Mouse (Mus musculus): ENCODE measurements around the gene Ube2v1. TPM values are rescaled to one million over a fixed set of nuclear protein-coding genes. Genes with fewer than 3 reads are reported as not detected.

Ube2v1 gene
- polyA plus RNA-seq, 1 experiment from 2014 or later = 122 TPM

- Histone ChIP-seq H3K4me2 (ENCODE audit: low read depth, low read length) (peak overlapping the region; percentile 75), H3K9me3 (ENCODE audit: low read length) (no peaks in the 10 kb centered on the region), H3K27ac (ENCODE audit: low read depth) (peak overlapping the region; percentile 97), H3K4me3 (ENCODE audit: low read depth, low read length) (peak overlapping the region; percentile 91), H3K36me3 (replicated peaks; ENCODE audit: insufficient read depth, low read length) (peaks cover 27% of the 10 kb centered on the region), H3K4me1 (ENCODE audit: insufficient read depth) (peaks cover 76% of the 10 kb centered on the region), H3K27me3 (ENCODE audit: insufficient read depth, low read length) (no peaks in the 10 kb centered on the region), H3K9ac (replicated peaks) (peak overlapping the region; percentile 97)
- WGBS (ENCODE audit: insufficient replicate concordance) = 63% methylated on average over 11 of the region's 11 CpGs
- TF ChIP-seq EP300 (IDR thresholded peaks at IDR 0.05; ENCODE audit: low read depth) (no peak), CTCF (IDR thresholded peaks at IDR 0.05; ENCODE audit: low read depth) (no peak)
- no peak for DNase-seq
- no peak for ATAC-seq
These were observed 2.2 kb downstream of the Ube2v1 start for GRCm38 (mm10) chr2:167629665-167630209.

DNA sequence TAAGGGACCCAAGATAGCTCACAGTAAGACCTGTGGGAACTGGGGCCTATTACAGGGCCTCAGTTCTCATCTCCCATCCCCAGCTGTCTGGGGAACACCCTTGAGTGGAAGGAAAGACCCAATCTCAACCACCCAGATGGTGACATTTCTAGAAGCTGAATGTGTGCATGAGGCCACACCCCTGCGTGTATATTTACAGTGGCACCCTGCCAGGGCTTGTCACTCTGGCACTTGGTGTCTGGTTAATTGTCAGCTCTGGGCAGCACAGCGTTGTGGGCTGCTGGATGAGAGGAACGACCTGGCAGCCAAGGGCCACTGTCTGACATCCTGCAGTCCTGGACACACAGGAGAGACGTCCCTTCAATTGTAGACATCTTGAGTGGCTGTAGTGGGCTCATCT, 3.0 kb downstream of the Ube2v1 start:
- DNase-seq = peak; percentile 95
- H3K9me3 ChIP-seq (ENCODE audit: low read length) = no peaks in the 10 kb centered on the region
- peak; percentile 80 for ATAC-seq
- H3K9ac ChIP-seq (replicated peaks) = peak overlapping the region; percentile 97
- 24% methylated on average over 4 of the region's 4 CpGs for WGBS (ENCODE audit: insufficient replicate concordance)
- peak overlapping the region; percentile 91 for H3K4me3 ChIP-seq (ENCODE audit: low read depth, low read length)
- H3K4me2 ChIP-seq (ENCODE audit: low read depth, low read length) = peak overlapping the region; percentile 75
- no peaks in the 10 kb centered on the region for H3K27me3 ChIP-seq (ENCODE audit: insufficient read depth, low read length)
- peak overlapping the region; percentile 97 for H3K27ac ChIP-seq (ENCODE audit: low read depth)
- H3K36me3 ChIP-seq (replicated peaks; ENCODE audit: insufficient read depth, low read length) = peaks cover 27% of the 10 kb centered on the region
- H3K4me1 ChIP-seq (ENCODE audit: insufficient read depth) = peaks cover 73% of the 10 kb centered on the region
- no peak for TF ChIP-seq CTCF (IDR thresholded peaks at IDR 0.05; ENCODE audit: low read depth)
- peak; percentile 98 for TF ChIP-seq EP300 (IDR thresholded peaks at IDR 0.05; ENCODE audit: low read depth)

GRCm38 (mm10) chr2:167627019-167627418, 4.9 kb downstream of the Ube2v1 start:
- TF ChIP-seq CTCF (IDR thresholded peaks at IDR 0.05; ENCODE audit: low read depth) (no peak), EP300 (IDR thresholded peaks at IDR 0.05; ENCODE audit: low read depth) (no peak)
- Histone ChIP-seq H3K36me3 (replicated peaks; ENCODE audit: insufficient read depth, low read length) (peaks cover 33% of the 10 kb centered on the region), H3K4me2 (ENCODE audit: low read depth, low read length) (peak overlapping the region; percentile 75), H3K27ac (ENCODE audit: low read depth) (peak overlapping the region; percentile 97; the same call in 1 of the 2 replicates), H3K4me3 (ENCODE audit: low read depth, low read length) (peak overlapping the region; percentile 12; the same call in 1 of the 2 replicates), H3K4me1 (ENCODE audit: insufficient read depth) (peaks cover 68% of the 10 kb centered on the region), H3K27me3 (ENCODE audit: insufficient read depth, low read length) (no peaks in the 10 kb centered on the region), H3K9ac (replicated peaks) (peak overlapping the region; percentile 66), H3K9me3 (ENCODE audit: low read length) (no peaks in the 10 kb centered on the region)
- ATAC-seq (no peak), DNase-seq (no peak)
- 82% methylated on average over 7 of the region's 7 CpGs for WGBS (ENCODE audit: insufficient replicate concordance)

DNA sequence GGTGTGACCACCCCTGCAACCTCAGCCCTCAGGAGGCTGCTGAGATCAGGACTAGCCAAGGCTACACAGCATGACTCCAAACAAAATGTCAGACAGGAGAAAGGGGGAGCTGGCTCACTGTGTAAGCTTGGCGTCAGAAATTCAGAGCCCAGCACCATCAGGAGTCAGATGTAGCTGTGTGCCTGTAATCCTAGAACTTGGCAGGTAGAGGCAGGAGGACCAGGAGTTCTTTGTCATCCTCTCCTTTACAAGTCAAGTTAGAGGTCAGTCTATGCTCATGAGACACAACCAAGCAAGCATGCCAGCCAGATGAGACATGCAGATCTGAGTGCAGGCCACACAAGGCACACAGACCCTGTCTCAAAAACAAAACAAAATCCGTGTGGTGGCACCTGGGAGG, 6.2 kb downstream of the Ube2v1 start:
- 68% methylated on average over 2 of the region's 2 CpGs for WGBS (ENCODE audit: insufficient replicate concordance)
- Histone ChIP-seq H3K4me1 (ENCODE audit: insufficient read depth) (peaks cover 72% of the 10 kb centered on the region), H3K27ac (ENCODE audit: low read depth) (peak overlapping the region; percentile 55; the same call in 1 of the 2 replicates), H3K36me3 (replicated peaks; ENCODE audit: insufficient read depth, low read length) (peaks cover 33% of the 10 kb centered on the region), H3K9me3 (ENCODE audit: low read length) (no peaks in the 10 kb centered on the region), H3K4me3 (ENCODE audit: low read depth, low read length) (no peak overlapping the region), H3K9ac (replicated peaks) (no peak overlapping the region), H3K4me2 (ENCODE audit: low read depth, low read length) (no peak overlapping the region), H3K27me3 (ENCODE audit: insufficient read depth, low read length) (no peaks in the 10 kb centered on the region)
- ATAC-seq (no peak), DNase-seq (no peak)
- TF ChIP-seq CTCF (IDR thresholded peaks at IDR 0.05; ENCODE audit: low read depth) (no peak), EP300 (IDR thresholded peaks at IDR 0.05; ENCODE audit: low read depth) (no peak)

DNA sequence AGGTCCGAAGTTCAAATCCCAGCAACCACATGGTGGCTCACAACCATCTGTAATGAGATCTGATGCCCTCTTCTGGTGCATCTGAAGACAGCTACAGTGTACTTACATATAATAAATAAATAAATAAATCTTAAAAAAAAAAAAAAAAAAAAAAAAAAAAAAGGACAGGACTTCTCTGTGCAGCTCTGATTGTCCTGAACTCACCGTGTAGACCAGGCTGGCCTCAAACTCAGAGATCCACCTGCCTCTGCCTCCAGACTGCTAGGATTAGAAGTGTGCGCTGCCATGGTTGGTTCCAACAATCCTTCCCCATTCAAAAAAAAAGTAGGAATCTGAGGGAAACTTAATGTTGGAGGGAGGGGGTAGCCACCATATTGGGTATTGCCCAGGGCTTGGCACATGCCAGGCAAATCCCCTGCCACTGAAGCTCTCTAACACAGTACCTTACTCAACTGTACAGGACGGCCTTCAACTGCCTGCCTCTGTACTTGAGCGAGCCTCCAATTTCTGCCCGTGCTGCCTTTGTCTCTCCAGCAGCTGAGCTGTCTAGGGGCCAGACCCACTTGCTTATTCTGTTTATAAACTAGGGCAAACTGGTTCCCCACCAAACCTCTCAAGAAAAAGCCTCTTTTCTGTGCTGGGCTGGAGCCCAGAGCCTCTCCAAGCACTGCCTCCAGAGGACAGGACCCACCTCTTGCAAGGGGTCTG, 7.4 kb downstream of the Ube2v1 start:
- TF ChIP-seq CTCF (IDR thresholded peaks at IDR 0.05; ENCODE audit: low read depth) (no peak), EP300 (IDR thresholded peaks at IDR 0.05; ENCODE audit: low read depth) (no peak)
- Histone ChIP-seq H3K27me3 (ENCODE audit: insufficient read depth, low read length) (no peaks in the 10 kb centered on the region), H3K4me2 (ENCODE audit: low read depth, low read length) (no peak overlapping the region), H3K27ac (ENCODE audit: low read depth) (no peak overlapping the region), H3K4me1 (ENCODE audit: insufficient read depth) (peaks cover 61% of the 10 kb centered on the region), H3K36me3 (replicated peaks; ENCODE audit: insufficient read depth, low read length) (peaks cover 31% of the 10 kb centered on the region), H3K9me3 (ENCODE audit: low read length) (no peaks in the 10 kb centered on the region), H3K9ac (replicated peaks) (no peak overlapping the region), H3K4me3 (ENCODE audit: low read depth, low read length) (no peak overlapping the region)
- 82% methylated on average over 6 of the region's 6 CpGs for WGBS (ENCODE audit: insufficient replicate concordance)
- no peak for DNase-seq
- no peak for ATAC-seq

GRCm38 (mm10) chr2:167622965-167623364, 8.9 kb downstream of the Ube2v1 start:
- Histone ChIP-seq H3K27ac (ENCODE audit: low read depth) (peak overlapping the region; percentile 63), H3K9ac (replicated peaks) (no peak overlapping the region), H3K27me3 (ENCODE audit: insufficient read depth, low read length) (no peaks in the 10 kb centered on the region), H3K4me2 (ENCODE audit: low read depth, low read length) (no peak overlapping the region), H3K4me3 (ENCODE audit: low read depth, low read length) (no peak overlapping the region), H3K4me1 (ENCODE audit: insufficient read depth) (peaks cover 46% of the 10 kb centered on the region), H3K9me3 (ENCODE audit: low read length) (no peaks in the 10 kb centered on the region), H3K36me3 (replicated peaks; ENCODE audit: insufficient read depth, low read length) (peaks cover 29% of the 10 kb centered on the region)
- 46% methylated on average over 5 of the region's 5 CpGs for WGBS (ENCODE audit: insufficient replicate concordance)
- TF ChIP-seq CTCF (IDR thresholded peaks at IDR 0.05; ENCODE audit: low read depth) (no peak), EP300 (IDR thresholded peaks at IDR 0.05; ENCODE audit: low read depth) (no peak)
- ATAC-seq = peak; percentile 40; the same call in 1 of the 2 replicates
- DNase-seq = no peak
